Mouse (Mus musculus) heart, embryonic 15.5 days (tissue): ENCODE data around the gene Pik3ap1. TPM values are rescaled to one million over a fixed set of nuclear protein-coding genes. Genes with fewer than 3 reads are reported as not detected.

Experiments
- ATAC-seq: fragments of 200-750 bp; cut with Nextera tagmentation; replicated peaks from 2 replicates; pipeline ENCODE4 v1.8.0; 2017; ENCODE audit warnings: low read depth, moderate TSS enrichment; ENCODE audit not compliant: insufficient number of reproducible peaks, insufficient read depth, low FRiP score
- H3K27ac ChIP-seq: fragments of 300-500 bp; sonication (generic); 2 replicates; pipeline ENCODE4 v1.5.1; 2015; ENCODE audit warnings: mild to moderate bottlenecking, inconsistent platforms
- H3K27me3 ChIP-seq: fragments of 300-500 bp; sonication (generic); 2 replicates; pipeline ENCODE4 v1.6.1; 2015; ENCODE audit warnings: inconsistent platforms
- H3K36me3 ChIP-seq: fragments of 300-500 bp; sonication (generic); 2 replicates; pipeline ENCODE4 v1.6.1; 2015; ENCODE audit warnings: mild to moderate bottlenecking, inconsistent platforms
- H3K4me1 ChIP-seq: fragments of 300-500 bp; sonication (generic); replicated peaks from 2 replicates; pipeline ENCODE4 v1.6.1; 2015; ENCODE audit warnings: inconsistent platforms
- H3K4me2 ChIP-seq: fragments of 300-500 bp; sonication (generic); 2 replicates; pipeline ENCODE4 v1.6.1; 2015; ENCODE audit warnings: inconsistent platforms, mild to moderate bottlenecking, moderate library complexity
- H3K4me3 ChIP-seq: fragments of 300-500 bp; sonication (generic); 2 replicates; pipeline ENCODE4 v1.5.1; 2015; ENCODE audit warnings: mild to moderate bottlenecking, inconsistent platforms
- H3K9ac ChIP-seq: fragments of 300-500 bp; sonication (generic); 2 replicates; pipeline ENCODE4 v1.6.1; 2015; ENCODE audit warnings: mild to moderate bottlenecking, inconsistent platforms
- H3K9me3 ChIP-seq: fragments of 300-500 bp; sonication (generic); replicated peaks from 2 replicates; pipeline ENCODE4 v1.6.1; 2016; ENCODE audit warnings: inconsistent platforms
- WGBS: fragments of 180-500 bp; shearing (Covaris S2); methylation state at CpG from one replicate; pipeline ENCODE4 v1.1.7; 2015; ENCODE audit warnings: mixed read lengths; 5-methylcytosine and 5-hydroxymethylcytosine counted together
- polyA plus RNA-seq: library from polyadenylated mRNA; unstranded; fragments of >200 nt; fragmentation: Nextera tagmentation; extraction: Ambion mirVana; gene quantifications from 2 replicates; pipeline ENCODE4 v1.2.1, GENCODE M21; 2015

Pik3ap1 gene
- polyA plus RNA-seq, 1 experiment from 2014 or later: 1.3 TPM

DNA sequence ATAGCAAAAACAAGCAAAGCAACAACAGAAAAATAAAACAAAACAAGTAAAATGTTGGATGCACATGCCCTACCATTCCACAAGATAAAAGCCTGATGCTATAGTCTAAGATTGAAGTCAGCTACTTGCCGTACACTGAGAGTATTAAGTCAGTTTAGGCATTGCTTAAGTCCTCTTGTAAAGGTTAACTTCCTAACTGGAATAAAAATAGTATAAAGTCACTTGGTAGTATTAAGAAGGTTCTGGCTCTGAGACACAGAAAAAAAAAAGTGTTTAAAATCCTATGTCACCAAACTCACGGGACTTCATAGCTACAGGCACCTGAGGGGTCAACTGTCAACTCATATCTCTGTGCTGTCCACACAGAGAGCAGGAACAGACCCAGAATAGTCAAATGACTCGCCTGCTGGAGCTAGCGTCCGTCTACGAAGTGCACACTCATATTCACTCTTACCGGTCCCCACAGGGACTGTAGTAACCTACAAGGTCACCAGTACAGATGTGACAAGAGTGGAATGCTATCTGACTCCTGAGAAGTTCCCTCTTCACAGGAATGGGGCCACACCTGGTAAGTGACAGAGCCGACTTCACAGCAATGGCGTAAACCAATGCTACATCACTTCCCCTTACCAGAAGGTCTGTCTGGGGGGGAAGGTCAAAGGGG, 17.9 kb downstream of the Pik3ap1 start:
- no peak for ATAC-seq
- H3K4me2 ChIP-seq: no peak overlapping the region
- no peak overlapping the region for H3K4me3 ChIP-seq
- H3K9me3 ChIP-seq: no peaks in the 10 kb centered on the region
- no peak overlapping the region for H3K27ac ChIP-seq
- H3K9ac ChIP-seq: no peak overlapping the region
- whole genome bisulfite sequencing: 35% methylated on average over 9 of the region's 9 CpGs
- H3K36me3 ChIP-seq: no peaks in the 10 kb centered on the region
- no peaks in the 10 kb centered on the region for H3K4me1 ChIP-seq
- H3K27me3 ChIP-seq: no peaks in the 10 kb centered on the region

DNA sequence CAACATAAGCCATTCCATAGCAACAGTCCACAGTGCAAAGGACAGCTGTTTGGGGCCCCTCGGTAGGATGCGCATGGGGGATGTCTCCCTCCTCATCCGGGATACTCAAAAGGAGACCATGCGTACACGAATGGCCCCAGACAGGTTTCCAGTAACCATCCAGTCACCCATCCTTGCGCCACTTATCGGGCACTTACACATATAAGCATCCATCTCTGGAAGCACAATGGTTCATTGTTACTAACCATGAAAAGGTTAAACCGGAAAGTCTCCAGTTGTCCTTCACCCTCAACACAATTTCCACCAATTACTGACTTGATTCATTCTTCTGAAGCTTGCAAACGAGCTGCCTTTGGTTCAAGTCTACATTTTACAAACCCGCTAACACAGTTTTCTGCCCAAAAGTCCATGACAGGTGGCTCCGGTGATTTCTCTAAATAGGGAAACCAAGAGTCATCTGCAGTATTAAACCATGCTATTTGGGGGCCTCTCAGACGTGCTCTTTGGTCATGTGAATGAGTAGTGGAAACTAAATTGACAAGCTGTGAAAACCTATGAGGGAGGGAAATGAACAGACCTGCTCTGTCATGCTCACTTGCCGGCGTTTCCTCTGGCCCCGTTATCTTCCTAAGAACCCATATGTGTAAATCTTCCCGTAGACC, 18.6 kb downstream of the Pik3ap1 start:
- H3K4me1 ChIP-seq: no peaks in the 10 kb centered on the region
- H3K4me3 ChIP-seq: no peak overlapping the region
- 83% methylated on average over 16 of the region's 16 CpGs for WGBS
- no peak overlapping the region for H3K9ac ChIP-seq
- no peak overlapping the region for H3K27ac ChIP-seq
- H3K4me2 ChIP-seq: no peak overlapping the region
- no peaks in the 10 kb centered on the region for H3K36me3 ChIP-seq
- no peaks in the 10 kb centered on the region for H3K9me3 ChIP-seq
- no peaks in the 10 kb centered on the region for H3K27me3 ChIP-seq
- no peak for ATAC-seq

DNA sequence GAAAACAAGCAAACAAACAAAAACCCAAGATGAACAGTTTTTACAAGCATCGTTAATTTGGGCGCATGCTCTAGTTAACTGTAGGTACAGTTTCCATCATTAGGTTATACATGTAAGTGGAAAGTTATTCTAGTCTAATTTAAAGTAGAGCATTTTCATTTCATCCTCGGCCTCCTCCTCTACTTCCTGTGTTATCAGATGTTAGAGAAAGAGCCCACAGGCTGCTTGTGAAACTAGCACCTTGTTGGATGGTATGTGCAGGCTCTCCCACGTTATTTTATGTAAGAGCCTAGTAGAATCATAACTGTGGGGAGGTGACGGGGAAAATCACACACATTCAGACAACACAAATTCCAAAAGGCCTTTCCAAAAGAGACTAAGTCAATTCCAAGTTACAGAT, 19.3 kb downstream of the Pik3ap1 start:
- H3K9ac ChIP-seq: no peak overlapping the region
- H3K36me3 ChIP-seq: no peaks in the 10 kb centered on the region
- no peaks in the 10 kb centered on the region for H3K4me1 ChIP-seq
- H3K4me2 ChIP-seq: no peak overlapping the region
- H3K27ac ChIP-seq: no peak overlapping the region
- ATAC-seq: no peak
- 82% methylated on average over 5 of the region's 5 CpGs for WGBS
- H3K27me3 ChIP-seq: no peaks in the 10 kb centered on the region
- no peak overlapping the region for H3K4me3 ChIP-seq
- no peaks in the 10 kb centered on the region for H3K9me3 ChIP-seq

DNA sequence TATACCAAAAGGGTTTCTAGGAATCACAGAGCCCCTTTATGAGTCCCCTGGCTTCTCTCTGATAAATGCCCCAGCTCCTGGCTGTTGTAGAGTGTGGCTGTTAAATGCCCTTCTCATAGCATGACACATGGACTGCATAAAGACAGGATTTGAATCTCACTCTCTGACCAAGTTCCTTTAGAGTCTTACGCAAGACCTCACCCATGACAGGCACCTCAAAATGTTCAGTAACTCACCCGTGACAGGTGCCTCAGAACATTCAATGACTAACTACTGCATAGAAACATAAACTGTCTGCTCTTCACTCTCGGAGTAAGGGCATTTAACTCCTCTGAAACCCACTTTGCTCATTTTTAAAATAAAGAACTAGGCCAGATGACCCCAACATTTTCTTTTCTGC, 20.4 kb downstream of the Pik3ap1 start:
- 82% methylated on average over 3 of the region's 3 CpGs for WGBS
- Histone ChIP-seq H3K9me3 (no peaks in the 10 kb centered on the region), H3K9ac (no peak overlapping the region), H3K27ac (no peak overlapping the region), H3K4me3 (no peak overlapping the region), H3K4me1 (no peaks in the 10 kb centered on the region), H3K27me3 (no peaks in the 10 kb centered on the region), H3K4me2 (no peak overlapping the region), H3K36me3 (no peaks in the 10 kb centered on the region)
- ATAC-seq: no peak

DNA sequence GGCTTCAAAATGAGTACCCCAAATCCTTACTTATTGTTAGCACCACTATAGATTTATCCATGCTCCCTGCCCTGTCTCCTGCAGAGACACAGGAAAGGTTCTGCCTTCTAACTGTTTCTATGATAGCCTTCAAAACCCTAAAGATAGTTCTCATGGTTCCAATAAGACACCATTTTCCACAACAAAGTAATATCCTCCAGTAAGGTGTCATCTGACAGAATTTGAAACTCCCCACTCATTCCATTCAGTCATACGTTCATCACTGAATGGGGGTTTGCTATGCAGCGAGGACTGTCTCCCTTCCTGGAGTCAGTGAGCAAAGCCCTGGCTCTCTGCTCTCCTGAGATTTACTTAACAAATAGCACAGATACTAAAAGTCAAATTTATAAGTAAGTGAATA, 21.9 kb downstream of the Pik3ap1 start:
- no peak overlapping the region for H3K4me3 ChIP-seq
- H3K4me1 ChIP-seq: no peaks in the 10 kb centered on the region
- 77% methylated on average over 2 of the region's 2 CpGs for WGBS
- H3K9ac ChIP-seq: no peak overlapping the region
- no peaks in the 10 kb centered on the region for H3K27me3 ChIP-seq
- no peak for ATAC-seq
- H3K4me2 ChIP-seq: no peak overlapping the region
- no peaks in the 10 kb centered on the region for H3K9me3 ChIP-seq
- no peaks in the 10 kb centered on the region for H3K36me3 ChIP-seq
- no peak overlapping the region for H3K27ac ChIP-seq

DNA sequence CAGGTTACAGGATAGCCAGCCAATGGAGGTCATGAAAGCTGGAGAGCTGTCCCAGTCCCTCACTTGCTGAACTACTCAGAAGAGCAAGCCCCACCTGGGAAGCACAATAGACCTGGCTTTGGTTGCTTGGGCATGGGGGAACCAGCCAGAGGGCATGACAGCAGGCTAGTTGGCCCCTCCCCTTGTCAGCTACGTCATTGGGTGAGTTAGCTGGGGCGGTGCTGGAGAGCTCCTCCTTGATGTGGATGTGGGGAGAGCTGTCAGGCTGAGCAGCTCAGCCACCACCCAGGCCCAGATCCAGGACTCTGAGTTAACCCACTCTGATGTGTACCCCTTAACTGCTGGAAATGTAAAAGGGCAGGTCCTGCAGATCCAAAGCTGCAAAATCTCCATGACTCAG, 24.4 kb downstream of the Pik3ap1 start:
- Histone ChIP-seq H3K4me2 (no peak overlapping the region), H3K27me3 (no peaks in the 10 kb centered on the region), H3K4me3 (no peak overlapping the region), H3K4me1 (no peaks in the 10 kb centered on the region), H3K27ac (no peak overlapping the region), H3K9me3 (no peaks in the 10 kb centered on the region), H3K36me3 (no peaks in the 10 kb centered on the region), H3K9ac (no peak overlapping the region)
- 7% methylated on average over 2 of the region's 2 CpGs for WGBS
- no peak for ATAC-seq

DNA sequence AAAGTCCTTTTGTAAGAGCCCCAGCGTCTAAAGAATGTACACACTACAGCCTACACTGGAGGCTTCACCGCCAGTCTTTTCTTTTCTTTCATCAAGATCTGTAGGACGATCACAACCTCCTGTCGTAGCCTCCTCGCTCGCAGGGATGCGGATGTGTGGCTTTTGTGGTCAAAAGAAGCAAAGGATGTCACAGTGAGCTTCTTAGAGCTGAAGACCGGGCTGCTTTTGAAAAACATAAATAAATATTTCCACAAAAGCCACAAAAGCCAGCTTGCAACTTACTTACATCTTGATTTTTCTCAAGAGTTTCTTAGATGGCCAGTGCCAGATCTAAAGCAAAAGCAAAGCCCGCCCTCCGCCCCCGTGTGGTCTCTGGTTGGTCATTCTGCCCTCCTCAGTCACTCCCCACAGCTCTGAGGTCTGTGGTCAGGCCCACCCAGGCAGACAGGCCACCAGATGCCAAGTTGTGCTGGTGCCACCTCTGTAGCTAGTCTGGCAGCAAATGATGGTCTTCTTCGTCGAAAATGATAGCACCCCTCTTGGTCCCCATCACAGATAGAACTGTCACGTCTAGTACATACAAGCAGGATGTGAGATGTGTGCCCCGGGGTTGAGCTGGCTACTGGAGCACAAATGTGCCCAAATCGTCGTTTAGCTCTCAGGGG, 30.5 kb downstream of the Pik3ap1 start:
- WGBS: 79% methylated on average over 17 of the region's 17 CpGs
- Histone ChIP-seq H3K9ac (no peak overlapping the region), H3K4me2 (no peak overlapping the region), H3K36me3 (no peaks in the 10 kb centered on the region), H3K27me3 (no peaks in the 10 kb centered on the region), H3K27ac (no peak overlapping the region), H3K9me3 (no peaks in the 10 kb centered on the region), H3K4me1 (no peaks in the 10 kb centered on the region), H3K4me3 (no peak overlapping the region)
- ATAC-seq: no peak

DNA sequence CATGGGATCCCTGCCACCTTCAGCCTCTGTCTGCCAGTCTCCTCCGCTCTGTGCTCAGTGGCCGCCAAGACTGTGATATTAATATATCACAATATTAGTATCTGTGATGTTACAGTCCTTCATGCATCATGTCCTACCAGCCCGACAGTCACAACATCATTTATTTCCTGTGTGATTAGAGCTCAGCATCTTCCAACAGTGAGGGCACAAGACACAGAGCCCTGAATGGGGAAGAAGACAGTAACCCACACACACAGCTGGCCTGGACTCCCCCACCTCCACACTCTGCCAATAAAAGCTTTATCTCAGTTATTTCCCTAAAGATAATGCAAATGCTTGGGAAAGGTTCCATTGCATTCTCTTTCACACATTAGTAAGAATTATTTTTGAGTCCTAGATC, 35.3 kb downstream of the Pik3ap1 start:
- 84% methylated on average over 3 of the region's 3 CpGs for WGBS
- no peaks in the 10 kb centered on the region for H3K36me3 ChIP-seq

DNA sequence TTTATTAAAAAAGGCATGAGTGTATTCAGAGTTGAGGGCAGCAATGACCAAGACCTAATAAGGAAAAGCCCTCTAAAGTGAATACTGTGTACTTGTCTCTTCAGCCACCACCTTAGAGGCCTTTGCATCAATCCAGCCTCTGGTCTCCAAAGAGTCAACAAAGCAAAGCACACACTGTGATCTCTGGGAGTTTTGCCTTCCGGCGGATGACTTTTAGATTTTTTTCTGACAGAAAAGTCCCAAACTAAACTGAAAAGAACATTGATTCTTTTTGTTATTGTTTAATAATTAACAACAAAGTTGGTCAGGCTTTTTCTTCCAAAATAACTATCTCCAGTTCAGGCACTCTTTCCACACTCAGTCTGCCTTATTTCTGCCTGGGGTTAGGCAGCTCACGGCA, 36.7 kb downstream of the Pik3ap1 start:
- Histone ChIP-seq H3K27me3 (no peaks in the 10 kb centered on the region), H3K27ac (no peak overlapping the region), H3K4me1 (no peaks in the 10 kb centered on the region; the same call in 1 of the 2 replicates), H3K36me3 (no peaks in the 10 kb centered on the region), H3K4me2 (no peak overlapping the region), H3K4me3 (no peak overlapping the region), H3K9me3 (no peaks in the 10 kb centered on the region), H3K9ac (no peak overlapping the region)
- ATAC-seq: no peak
- 80% methylated on average over 3 of the region's 3 CpGs for WGBS

More for the DNA sequence above, 35.3 kb downstream of the Pik3ap1 start:
- H3K4me2 ChIP-seq: no peak overlapping the region
- no peak overlapping the region for H3K4me3 ChIP-seq
- H3K27ac ChIP-seq: no peak overlapping the region
- no peaks in the 10 kb centered on the region for H3K9me3 ChIP-seq
- H3K4me1 ChIP-seq: no peaks in the 10 kb centered on the region; the same call in 1 of the 2 replicates
- H3K27me3 ChIP-seq: no peaks in the 10 kb centered on the region
- H3K9ac ChIP-seq: no peak overlapping the region
- no peak for ATAC-seq

DNA sequence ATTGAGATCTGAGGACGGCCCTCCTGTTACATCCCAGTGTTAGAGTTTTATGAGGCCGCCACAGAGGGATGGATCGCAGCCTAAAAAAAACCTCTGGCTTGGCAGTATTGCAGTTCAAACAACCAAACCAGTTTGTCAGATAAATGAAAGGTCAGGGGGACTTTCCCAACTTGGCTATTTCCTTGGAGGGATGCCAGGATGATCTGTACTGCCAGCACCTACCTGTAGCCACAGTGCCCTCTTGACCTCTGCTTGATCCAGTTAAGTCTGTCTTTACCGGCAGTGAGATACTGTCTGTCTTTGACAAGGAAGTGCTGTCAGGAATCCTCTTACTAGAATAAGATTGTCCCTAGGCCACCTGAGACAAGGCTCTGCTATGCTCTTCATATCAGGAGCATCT, 37.6 kb downstream of the Pik3ap1 start:
- Histone ChIP-seq H3K36me3 (no peaks in the 10 kb centered on the region), H3K9ac (no peak overlapping the region), H3K27me3 (no peaks in the 10 kb centered on the region), H3K27ac (no peak overlapping the region), H3K4me2 (no peak overlapping the region), H3K4me1 (no peaks in the 10 kb centered on the region; the same call in 1 of the 2 replicates), H3K4me3 (no peak overlapping the region), H3K9me3 (no peaks in the 10 kb centered on the region)
- WGBS: 59% methylated on average over 4 of the region's 4 CpGs
- no peak for ATAC-seq

DNA sequence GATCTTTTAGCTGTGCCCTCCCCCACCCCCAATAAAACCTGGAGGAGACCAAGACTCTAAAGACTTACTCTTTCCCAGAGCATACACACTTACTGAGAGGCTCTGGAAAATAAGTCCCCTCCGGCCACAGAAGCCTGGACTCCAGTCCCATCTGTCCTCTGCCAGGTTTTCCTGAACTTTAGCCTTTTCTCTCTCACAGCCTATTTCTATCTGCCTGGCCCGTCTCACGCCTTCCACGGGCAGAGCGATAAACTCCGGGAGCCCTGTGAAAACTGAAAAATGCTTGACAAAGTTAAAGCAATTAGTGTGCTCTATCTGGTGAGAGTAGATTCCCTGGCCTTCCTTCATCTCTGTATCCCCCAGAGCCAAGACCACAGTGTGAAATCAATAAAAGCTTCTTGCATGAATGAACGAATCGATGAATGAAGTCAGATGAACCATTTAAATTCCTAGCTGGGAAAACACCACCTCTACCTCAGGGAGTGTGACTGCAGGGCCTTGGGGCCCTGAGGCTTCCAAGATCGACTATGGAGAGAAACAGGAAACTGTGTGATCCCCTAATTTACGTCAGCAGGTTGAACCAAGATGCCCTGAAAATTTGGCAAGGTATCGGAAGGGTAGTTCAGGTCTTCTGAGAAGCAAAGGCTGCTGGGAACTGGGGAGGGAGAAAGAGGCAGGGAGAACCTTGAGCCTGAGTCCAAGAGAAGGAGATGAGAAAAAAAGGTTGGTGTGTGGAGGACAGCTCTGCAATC, 38.6 kb downstream of the Pik3ap1 start:
- Histone ChIP-seq H3K27me3 (no peaks in the 10 kb centered on the region), H3K27ac (no peak overlapping the region), H3K4me3 (no peak overlapping the region), H3K9me3 (no peaks in the 10 kb centered on the region), H3K4me2 (no peak overlapping the region), H3K9ac (no peak overlapping the region), H3K4me1 (no peaks in the 10 kb centered on the region; the same call in 1 of the 2 replicates), H3K36me3 (no peaks in the 10 kb centered on the region)
- ATAC-seq: no peak
- 54% methylated on average over 11 of the region's 11 CpGs for WGBS
